Mouse (Mus musculus): ENCODE measurements around the gene 3110040N11Rik.
"Not testable (repeated sequence)": the region's sequence is repeated elsewhere in the genome, so short reads cannot be mapped to it uniquely, and the experiment has no call there.

3110040N11Rik gene

DNA sequence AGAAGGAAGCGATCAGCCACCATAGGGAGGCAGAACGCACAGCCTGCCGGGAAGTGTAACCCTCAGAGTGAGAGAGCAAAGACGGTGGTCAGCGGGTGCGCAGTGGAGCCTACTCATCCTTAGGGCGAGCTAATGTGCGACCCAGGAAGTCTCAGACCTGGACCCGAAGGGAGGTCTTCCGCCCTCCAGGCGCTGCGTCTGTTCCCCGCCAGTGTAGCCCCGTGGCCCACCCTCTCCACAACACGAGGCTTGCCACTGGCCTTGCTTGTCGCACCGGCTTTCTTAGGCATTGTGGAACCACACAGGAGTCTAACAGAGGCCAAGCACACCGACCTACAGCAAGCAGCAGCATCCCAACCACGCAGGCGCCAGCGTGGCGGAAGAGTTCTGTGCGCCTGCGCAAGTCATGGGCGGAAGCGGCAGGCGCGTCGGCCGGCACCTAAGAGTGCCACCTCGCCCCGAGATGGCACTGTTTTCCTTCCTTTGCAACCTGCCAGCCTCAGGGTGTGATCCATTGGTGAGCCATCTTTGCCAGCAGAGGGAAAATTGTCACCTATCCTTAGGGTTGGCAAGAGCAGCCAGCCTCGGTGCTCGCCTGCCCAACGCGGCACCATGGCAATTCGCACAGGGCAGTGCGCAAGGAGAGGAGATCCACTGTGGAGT lies at the start of gene 3110040N11Rik:
Gene 3110040N11Rik, minus strand, starts transcription at position 384 of the 663 bp plus-strand sequence.
- DNase-seq, result peak; percentile 84

DNA sequence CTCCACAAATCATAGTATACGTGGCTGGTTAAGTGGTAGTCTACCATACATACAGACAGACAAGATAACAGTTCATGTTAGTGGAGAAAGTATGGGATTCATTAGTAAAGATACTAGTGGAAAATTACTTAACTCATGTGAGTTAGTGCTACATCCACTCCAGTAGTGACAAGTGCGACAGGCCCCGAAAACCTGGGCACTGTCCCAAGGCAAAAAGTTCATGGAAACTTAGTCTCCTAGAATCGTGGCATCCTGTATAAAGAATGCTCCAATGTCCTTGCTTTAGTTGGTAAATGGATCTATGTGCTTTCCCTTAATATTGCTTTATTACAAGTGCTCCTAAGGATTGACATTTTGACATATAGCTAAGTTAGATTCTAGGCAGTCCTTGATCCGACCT lies 48.5 kb upstream of the 3110040N11Rik start:
- DNase-seq, result not testable (repeated sequence)

DNA sequence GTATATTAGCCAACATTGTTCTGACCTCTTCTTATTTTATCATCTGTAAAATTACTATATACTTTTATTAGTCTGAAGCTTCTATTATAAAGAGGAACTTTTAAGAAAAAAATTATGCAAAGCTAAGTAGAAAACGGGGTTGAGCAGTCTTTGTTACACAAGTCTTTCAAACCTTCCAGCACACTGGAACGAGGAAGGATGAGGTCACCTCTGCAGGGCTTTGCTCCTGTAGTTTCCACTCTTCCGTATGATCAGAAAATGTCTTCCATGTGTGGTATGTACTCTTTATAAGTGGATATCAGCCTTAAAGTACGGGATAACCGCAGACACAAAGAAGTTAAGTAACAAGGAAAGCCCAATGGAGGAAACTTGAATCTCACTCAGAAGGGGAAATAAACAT lies 46.2 kb upstream of the 3110040N11Rik start:
- DNase-seq, result no peak

DNA sequence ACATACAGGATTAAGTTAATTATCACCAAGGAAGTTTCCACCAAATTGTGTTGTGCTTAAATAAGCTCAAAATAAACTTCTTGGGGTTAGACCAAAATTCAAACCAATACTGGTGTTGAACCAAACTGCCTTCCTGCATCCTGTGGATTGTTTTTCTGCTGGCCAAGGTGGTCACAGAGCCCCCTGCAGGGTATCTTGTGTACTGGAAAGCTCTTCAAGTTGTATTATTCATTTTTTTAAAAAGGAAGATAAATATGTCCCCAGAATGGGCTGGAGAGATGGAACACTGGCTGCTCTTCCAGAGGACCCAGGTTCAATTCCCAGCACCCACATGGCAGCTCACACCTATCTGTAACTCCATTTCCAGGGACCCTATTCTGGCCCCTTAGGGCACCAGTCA lies 45.6 kb upstream of the 3110040N11Rik start:
- DNase-seq, result no peak

DNA sequence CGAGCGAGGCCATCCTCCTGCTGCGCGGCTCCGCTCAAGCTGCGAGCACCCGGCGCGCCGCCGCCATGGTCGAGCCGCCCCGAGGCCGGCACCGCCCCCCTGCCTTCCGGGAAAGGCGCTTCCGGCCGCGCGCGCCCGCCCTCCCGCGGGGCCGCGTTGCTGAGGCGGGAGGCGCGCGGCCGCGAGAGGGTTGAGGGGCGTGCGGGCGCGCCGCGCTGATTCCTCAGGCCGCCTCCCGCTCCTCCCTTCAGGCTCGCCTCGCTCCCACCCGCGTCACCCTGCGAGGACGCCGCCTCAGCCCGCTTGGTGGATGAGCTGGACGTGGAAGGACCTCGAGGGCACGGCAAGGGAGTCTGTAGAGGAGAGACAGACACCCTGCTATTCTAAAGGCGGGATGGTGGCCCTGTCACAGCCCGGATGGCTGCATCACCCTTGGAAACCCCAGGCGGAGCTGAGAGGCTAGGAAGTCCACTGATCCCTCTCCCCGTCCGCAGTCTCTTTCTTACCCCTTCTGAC lies 40.2 kb upstream of the 3110040N11Rik start, which contains the start of gene Btbd1:
Gene Btbd1, minus strand, starts transcription at position 53 of the 516 bp plus-strand sequence.
- DNase-seq, result peak; percentile 92

DNA sequence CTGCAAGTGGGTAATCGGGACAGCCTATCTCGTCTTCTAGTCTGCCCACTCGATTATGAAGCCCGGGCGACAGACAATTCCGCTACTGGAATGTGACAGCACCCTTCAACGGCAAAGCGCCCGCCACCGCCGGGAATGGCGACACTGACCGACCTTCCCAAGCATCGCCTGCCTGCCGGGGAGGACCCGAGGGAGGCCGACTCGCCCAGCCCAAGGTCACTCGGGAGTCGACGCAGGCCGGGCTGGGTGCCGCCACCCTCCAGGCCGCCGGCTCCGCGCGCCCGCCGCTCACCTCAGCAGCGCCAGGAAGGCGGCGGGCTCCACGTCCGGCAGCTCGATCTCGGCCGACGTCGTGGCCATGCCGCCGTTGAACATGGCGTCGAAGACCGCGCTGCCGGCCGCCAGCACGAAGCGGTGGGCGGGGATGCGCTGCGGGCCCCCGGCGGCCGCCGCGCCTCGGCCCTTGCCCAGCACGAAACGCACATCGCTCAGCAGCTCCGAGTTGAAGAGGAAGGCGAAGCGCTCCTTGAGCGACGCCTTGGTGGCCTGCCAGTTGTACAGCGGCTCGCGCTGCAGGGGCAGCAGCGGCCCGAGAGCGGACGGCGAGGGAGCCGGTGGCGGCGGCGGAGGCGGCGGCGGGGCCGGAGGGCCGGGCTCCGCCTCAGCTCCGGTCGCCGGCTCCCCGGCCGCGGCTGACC lies 39.6 kb upstream of the 3110040N11Rik start:
- peak; percentile 56 for DNase-seq

DNA sequence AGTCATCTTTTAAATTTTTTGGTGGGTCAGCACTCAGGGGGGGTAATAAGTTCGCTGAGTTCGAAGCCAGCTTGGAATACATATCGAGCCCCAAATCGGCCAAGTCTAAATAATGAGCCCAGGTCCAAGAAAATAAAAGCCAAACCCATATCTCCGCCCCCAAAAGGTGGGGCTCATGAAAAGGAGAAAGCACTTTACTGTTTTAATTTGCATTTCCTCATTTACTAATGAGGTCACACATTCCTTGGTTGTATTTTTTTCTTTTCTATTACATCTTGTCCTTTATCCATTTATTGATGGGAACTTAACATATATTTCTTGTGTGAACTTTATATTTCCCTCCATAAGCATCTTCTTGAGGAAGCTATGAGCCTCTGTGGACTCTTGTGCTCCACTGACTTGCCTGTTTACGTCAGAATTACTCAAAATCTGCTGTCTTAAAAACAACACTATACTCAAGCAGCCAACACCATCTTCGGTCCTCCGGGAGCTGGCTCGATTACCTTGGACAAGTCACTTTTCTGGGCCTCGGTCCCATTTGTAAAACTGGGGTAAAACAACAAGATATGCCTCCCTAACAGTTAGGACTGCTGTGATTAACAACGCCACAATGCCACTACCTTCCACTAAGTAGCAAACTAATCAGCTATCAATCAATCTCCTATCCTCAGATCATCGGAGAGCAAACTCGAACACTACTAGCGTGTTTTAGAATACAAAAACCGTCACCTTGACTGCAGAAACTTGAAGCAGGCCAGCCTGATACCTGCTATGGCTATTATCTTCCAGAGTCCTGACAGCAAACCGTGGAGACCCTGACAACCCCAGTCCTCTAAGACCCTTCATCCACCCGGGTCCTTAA lies 38.8 kb upstream of the 3110040N11Rik start:
- DNase-seq, result peak; percentile 30

DNA sequence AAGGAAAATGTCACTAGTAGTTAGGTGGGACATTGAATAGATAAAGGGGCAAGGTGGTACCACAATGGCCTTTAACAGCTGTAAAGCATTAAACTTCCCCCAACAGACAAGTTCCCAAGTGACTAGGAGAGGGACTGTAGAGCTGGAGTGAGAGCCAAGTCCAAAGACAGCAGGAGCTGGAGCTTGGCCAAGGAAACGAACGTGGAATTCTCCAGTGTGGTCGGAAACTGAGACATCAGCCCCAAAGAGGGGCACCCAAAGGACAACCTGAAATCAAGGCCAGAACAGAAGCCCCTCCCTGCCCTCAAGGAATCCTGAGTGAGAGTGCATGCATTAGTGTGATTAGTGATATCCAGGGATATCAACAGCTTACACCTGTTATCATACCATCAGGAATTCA lies 36.1 kb upstream of the 3110040N11Rik start:
- peak; percentile 25 for DNase-seq

DNA sequence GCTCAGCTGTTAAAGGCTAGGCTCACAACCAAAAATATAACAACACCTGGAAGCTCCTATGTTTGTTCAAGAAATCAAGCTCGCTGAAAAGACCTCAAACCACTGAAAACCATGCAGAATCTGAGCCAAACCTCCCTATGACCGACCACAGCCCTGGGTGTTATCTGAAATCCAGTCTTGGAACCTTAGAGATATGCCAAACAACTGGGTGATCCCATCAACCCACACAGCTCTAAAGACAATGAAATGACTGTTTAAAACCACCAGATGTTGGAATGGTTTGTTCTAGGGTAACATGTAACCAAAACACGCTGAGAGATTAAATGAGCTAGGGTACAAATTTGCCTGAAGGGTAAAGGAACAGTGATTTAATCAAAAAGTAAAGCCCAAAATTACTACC lies 35.6 kb upstream of the 3110040N11Rik start:
- DNase-seq, result no peak

DNA sequence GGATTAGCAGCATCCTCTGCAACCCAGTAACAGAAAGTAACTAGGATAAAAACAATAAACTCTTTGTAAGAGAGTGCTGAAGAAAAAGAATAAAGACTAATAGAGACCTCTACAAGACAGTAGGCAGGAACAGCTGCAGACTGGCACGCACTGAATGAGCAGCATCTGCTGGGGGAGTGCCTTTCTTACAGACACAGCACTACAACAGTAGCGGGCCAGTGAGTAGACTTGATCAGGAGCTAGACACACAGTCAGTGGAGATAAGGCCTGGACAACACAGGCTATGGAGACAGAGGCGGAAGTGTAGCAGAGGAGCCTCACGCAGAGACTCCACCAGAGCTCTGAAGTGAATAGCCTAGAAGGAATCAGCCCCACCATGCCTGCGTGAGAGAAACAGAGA lies 16.8 kb upstream of the 3110040N11Rik start:
- no peak for DNase-seq

DNA sequence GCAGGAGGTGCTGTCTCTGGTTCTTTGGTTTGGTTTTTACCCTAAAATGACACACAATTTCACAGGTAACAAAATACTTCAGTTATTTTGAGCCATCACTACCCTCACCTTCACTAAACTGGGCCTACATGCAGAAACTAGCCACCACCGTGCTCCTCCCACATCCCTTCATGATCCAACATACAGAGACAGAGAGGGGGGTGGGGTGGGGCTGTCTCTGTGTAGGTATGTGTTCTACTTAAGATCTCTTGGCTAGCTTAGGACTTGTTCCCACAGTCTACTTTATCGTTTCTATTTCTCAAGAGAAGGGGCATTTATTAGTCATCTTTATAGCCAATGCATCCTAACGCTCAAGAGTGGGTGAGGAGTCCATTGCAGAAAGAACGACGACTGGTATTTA lies 742 bp downstream of the 3110040N11Rik start:
- DNase-seq, result peak; percentile 30

DNA sequence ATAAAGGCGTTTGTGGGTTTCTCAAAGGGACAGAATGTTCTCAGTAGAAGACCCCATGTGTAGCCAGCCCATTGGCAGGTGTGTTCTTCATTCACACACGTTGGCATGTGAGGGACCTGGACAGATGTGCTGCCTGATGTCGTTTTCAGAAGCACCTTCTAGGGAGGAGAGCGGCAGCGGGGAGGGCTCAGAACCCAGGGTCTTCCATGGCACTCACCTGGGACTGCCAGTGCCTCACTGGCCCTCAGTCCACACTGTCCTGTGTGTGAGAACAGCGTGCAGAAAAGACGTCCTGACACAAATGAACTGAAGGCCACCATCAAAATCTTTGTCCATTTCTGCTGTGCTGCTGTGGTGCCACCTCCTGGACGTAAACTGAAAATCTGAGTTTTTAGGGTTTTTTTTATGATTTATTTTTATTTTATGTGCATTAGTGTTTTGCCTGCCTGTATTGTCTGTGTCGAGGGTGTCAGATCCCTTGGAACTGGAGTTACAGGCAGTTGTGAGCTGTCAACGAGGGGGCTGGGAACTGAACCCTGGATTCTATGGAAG lies 11.5 kb downstream of the 3110040N11Rik start:
- no peak for DNase-seq

DNA sequence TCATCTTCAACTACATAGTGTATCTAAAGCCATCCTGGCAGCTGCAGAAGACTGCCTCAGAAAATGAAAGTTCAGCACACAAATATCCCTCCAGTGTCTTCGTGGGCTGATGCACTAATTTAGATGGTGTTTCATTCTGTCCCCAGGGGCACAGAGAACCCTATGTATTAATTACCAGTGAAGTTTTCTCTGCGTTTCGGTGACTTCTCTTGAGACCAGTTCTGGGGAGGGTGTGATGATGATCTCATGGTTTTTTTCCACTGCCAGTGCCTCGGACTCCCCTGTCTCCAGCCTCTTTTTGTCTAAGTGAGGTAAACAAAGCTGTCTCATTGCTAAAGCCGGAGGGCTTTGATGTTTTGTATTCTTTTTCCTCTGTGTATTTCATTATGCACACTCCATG lies 14.0 kb downstream of the 3110040N11Rik start:
- DNase-seq, result no peak

DNA sequence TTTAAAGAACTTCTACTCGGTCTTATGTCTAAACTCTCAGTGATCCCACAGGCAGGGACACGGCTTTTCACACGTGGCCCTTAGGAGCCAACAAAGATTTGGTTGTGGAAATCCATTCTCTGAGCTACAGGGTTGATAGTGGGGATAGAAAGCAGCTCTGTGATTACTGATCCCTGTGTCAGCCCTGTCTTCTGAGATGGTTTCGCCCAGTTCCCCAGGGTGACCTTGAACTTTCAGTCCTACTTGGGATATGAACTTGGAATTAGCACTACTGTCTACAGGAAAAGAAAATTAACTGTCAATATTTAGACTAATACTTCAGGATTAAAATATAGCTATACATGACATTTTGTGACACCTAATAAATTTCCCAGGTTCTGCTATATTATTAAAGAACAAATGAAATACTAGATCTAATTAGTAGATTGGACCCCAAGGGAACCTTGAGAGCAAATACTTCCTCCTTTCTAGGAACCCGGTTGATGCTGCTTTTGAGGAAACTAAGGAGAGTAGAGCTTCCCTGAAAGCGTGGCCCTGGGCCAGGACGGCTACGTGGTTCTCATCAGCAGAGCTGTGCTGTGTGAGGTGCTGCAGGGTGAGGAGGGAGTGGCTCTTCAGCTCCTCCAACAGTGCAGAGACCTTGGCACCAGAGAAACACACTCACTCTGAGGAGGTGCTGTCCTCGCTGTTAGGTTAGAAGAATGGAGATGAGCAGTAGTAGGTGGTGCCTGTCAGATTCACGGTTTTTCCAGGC lies 16.3 kb downstream of the 3110040N11Rik start:
- DNase-seq, result no peak

DNA sequence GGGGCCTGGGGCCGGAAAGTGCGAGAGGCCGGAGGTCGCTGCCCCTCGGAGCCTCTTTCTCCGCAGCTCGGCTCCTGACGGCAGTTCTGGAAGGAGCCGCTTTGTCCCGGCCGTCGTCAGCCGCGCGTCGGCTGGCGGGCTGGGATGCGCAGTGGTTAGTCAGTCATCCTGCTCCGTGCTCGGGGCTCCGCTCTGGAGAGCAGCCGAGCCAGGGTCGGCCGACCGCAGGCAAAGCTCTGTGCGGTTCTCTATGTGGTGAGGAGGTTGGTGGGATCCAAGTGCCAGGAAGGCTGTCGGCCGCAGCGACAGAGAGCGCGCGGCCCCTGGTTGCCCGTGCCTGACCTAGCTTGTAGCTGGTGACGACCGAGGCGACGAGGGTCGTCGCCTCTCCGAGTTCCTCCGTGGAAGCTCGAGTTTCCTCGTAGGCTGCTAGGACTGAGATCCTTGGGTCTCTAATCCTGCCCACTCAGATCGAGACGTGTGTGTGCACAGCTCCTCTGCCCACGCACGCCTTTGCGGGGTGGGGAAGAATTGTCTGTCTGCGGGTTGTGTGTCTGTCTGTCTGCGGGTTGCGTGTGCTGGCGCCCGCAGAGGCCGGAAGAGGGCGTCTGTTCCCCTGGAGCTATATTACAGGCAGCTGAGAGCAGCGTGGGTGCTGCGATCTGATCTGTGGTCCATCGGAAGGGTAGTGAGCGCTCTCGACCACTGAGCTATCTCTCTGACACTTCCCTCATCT lies 26.0 kb downstream of the 3110040N11Rik start:
- DNase-seq, result peak; percentile 43

DNA sequence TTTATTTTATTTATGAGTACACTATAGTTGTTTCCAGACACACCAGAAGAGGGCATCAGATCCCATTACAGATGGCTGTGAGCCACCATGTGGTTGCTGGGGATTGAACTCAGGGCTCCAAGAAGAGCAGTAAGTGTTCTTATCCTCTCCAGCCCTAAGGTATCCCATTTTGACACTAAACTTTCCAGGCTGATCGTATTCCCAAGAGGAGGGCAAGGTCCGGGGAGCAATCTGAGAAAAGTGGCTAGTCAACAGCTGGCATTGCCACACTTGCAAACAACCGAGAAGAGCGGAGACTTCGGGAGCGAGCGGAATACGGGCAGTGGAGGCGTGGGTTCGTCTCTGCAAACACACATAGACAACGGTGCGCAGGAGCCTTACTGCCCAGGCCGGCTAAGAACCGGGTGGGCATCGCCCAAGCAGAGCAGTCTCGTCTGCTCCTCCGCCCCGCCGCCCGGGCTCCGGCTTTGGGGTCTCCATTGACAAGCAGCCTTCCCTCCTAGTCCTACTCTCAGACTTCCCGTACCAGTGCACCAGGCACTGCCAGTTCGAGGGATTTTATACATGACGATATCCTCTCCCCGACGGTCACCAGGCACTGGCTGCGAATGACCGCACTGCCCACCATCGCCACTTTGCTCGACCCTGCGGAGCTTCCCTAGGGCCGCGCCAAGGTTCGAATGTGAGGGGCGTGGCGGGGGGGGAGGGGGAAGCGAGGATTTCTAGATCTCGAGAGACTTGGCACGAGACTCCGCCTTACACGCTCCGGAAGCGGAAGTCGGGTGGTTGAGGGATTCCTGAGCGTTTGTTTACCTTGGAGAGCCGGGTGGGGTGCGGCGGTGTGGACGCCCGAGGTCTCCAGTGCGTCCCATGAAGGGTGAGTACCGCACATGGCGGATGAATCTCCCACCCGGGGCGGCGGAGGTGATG lies 26.8 kb downstream of the 3110040N11Rik start, which contains the start of gene Ramac:
Gene Ramac, plus strand, starts transcription at position 746 of the 930 bp plus-strand sequence.
- peak; percentile 95 for DNase-seq

DNA sequence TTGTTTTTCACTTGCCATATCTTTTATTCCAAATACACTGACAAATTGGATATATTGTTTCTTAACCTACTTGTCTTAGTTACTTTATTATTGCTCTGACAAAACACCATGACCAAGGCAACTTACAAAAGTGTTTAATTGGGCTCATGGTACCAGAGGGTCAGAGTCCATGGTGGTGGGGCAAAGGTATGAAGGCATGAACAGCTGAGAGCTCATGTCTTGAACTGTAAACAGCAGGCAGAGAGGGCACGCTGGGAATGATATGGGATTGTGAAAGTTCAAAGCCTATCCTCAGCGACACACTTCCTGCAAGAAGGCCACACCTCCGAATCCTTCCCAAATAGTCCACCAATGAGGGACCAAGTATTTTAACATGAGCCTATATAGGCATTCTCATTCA lies 41.3 kb downstream of the 3110040N11Rik start:
- no peak for DNase-seq

DNA sequence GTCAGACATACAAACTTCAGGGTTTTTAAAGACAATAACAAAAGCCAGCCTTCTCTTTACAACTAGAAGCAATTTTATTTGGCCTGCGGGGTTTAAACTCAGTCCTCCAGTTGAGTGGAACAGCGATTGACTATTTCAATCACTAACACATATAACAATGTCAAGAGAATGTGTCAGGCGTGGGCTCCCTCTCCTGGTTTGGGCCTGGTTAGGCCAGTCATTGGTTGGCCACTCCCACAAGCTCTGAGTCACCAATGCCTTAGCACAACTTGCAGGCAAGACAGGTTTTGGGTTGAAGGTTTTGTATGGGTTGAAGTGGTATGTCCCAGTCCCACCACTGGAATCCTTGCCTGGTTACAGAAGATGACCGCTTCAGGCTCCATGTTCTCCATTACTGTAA lies 45.1 kb downstream of the 3110040N11Rik start:
- peak; percentile 47 for DNase-seq

DNA sequence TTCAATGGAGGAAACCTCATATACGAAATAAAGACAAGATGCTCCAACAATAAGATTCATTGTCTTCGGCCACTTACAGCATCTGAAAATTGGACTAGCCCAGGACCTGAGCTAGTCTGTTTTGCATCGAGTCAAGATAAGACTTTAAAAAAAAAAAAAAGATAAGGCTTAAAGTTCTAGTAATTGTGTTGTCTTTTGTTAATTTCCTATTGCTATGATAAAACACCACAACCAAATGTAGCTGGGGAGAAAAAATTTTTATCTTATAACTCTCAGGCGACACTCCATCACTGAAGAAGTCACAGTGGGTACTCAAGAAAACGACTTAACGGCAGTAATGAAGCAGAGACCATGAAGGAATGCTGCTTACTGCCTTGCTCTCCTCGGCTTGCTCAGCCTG lies 49.3 kb downstream of the 3110040N11Rik start:
- no peak for DNase-seq

DNA sequence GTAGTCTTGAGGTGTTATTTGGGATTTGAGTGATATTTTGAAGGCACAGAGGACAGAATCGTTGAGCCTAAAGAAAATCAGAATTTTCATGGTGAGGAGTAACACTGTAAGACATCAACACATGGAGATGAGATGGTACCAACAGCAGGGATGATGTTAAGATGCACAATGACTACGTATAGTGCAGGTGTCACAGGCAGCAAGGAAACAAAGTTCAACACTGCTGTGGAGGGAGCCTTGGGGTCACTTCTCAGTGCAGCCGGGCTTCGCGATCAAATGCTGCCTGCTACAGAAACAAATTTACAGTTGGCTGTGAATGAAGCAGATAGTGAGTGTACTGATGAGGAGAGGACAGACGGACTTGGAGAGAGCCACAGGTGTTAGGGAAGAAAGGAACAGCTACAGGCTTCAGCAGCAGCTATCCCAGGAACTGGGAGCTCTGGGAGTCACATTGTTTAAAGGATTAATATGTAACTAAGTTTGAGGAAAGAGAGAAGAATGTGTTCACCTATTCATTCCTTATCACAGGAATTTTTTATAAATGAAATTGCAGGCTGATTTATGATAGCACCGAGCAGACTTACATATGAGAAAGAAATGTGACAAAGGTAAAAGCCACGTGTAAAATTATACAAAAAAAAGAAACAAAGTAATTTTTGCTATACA lies 50.4 kb downstream of the 3110040N11Rik start:
- DNase-seq, result no peak

All from lung, postnatal 10 days (tissue).